Mouse (Mus musculus): Measurements from ENCODE around the gene Rpl6. TPM values are rescaled to one million over a fixed set of nuclear protein-coding genes. Genes with fewer than 3 reads are reported as not detected.
A peak's percentile ranks its signal among the peaks of the same experiment; 100 is the strongest.
"Not testable (repeated sequence)": the region's sequence is repeated elsewhere in the genome, so short reads cannot be mapped to it uniquely, and the experiment has no call there.

Rpl6 gene
- total and polyA plus RNA-seq, 2 experiments from 2014 or later = 343 to 359 TPM

DNA sequence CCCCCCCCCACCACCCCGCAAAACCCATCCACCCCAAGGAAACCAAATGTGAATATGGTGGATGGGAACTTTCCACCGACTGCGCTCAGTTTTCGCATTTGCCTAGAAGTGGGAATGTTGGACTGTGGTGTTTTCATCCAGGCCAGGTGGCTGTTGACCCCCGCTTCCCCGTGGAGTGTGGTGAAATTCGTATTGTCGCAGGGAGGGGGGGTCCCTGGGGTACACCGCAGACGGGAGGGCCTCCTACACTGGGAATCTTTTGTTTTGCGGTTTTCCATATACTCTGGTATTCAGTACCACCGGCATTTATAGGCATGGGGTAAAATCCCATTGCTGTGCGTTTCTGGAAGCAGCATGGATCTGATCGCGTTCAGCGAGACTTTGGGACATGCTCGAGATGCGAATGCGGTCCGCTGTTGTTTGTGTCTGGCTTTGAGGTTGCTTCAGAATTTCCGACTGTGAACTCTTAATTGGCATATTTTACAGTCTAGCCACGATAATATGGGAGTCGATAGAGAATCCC is 17.1 kb downstream of the Rpl6 start:
- Histone ChIP-seq H3K4me2 (ENCODE audit: low read depth, low read length) (peak overlapping the region; percentile 85), H3K27ac (peak overlapping the region; percentile 92), H3K9ac (replicated peaks; ENCODE audit: low read length) (peak overlapping the region; percentile 94), H3K4me1 (ENCODE audit: insufficient read depth, low read length) (0 out of 2 replicates have a peak, but pooled peaks cover 5% of the 10 kb centered on the region), H3K27me3 (ENCODE audit: insufficient read depth, low read length) (no peaks in the 10 kb centered on the region), H3K36me3 (ENCODE audit: insufficient read depth, low read length) (no peaks in the 10 kb centered on the region), H3K9me3 (ENCODE audit: low read length) (no peaks in the 10 kb centered on the region), H3K4me3 (ENCODE audit: low read length) (peak overlapping the region; percentile 98)
- DNase-seq (ENCODE audit: low spot score) (peak; percentile 43), ATAC-seq (peak; percentile 28; the same call in 1 of the 2 replicates)
- WGBS = 6% methylated on average over 23 of the region's 23 CpGs
- no peak for TF ChIP-seq CTCF (IDR thresholded peaks at IDR 0.05; ENCODE audit: low read depth)

DNA sequence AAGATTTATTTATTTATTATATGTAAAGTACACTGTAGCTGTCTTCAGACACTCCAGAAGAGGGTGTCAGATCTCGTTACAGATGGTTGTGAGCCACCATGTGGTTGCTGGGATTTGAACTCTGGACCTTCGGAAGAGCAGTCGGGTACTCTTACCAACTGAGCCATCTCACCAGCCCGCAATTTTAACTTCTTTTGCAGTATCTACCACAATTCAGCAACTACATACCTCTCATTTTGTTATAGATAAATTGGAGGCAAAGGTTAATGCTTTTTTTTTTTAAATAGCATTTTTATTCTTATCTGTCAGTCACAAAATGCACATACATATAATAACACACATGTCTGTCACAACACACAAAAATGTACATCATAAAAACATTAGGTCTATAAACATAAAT is 19.7 kb downstream of the Rpl6 start:
- WGBS = 89% methylated on average over 4 of the region's 4 CpGs
- not testable (repeated sequence) for H3K9me3 ChIP-seq (ENCODE audit: low read length); H3K4me3 ChIP-seq (ENCODE audit: low read length); ATAC-seq; DNase-seq (ENCODE audit: low spot score); H3K36me3 ChIP-seq (ENCODE audit: insufficient read depth, low read length); H3K4me2 ChIP-seq (ENCODE audit: low read depth, low read length); H3K27ac ChIP-seq; H3K9ac ChIP-seq (replicated peaks; ENCODE audit: low read length); H3K27me3 ChIP-seq (ENCODE audit: insufficient read depth, low read length); H3K4me1 ChIP-seq (ENCODE audit: insufficient read depth, low read length)

DNA sequence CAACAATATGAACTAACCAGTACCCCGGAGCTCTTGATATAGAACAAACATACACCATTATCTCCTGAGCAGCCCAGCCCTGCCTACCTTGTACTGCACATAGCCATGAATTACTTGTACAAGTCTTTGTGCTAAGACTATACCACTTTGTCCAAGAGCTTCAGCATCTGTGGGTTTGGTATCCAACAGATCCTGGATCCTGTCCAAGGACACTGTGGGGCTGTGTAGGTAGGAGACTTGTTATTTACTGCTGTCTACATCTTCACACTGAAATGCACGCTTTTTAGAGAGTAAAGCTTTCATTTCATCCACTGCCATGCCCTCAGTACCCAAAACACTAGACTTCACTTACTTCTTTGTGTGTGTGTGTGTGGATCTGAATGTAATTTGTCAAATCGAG is 20.6 kb downstream of the Rpl6 start:
- Histone ChIP-seq H3K27ac (no peak overlapping the region), H3K4me2 (ENCODE audit: low read depth, low read length) (no peak overlapping the region), H3K4me1 (ENCODE audit: insufficient read depth, low read length) (0 out of 2 replicates have a peak, but pooled peaks cover 5% of the 10 kb centered on the region), H3K9ac (replicated peaks; ENCODE audit: low read length) (no peak overlapping the region), H3K27me3 (ENCODE audit: insufficient read depth, low read length) (no peaks in the 10 kb centered on the region), H3K9me3 (ENCODE audit: low read length) (no peaks in the 10 kb centered on the region), H3K4me3 (ENCODE audit: low read length) (no peak overlapping the region), H3K36me3 (ENCODE audit: insufficient read depth, low read length) (no peaks in the 10 kb centered on the region)
- DNase-seq (ENCODE audit: low spot score) (no peak), ATAC-seq (no peak)
- WGBS = 73% methylated on average over 3 of the region's 3 CpGs
- no peak for TF ChIP-seq CTCF (IDR thresholded peaks at IDR 0.05; ENCODE audit: low read depth)

DNA sequence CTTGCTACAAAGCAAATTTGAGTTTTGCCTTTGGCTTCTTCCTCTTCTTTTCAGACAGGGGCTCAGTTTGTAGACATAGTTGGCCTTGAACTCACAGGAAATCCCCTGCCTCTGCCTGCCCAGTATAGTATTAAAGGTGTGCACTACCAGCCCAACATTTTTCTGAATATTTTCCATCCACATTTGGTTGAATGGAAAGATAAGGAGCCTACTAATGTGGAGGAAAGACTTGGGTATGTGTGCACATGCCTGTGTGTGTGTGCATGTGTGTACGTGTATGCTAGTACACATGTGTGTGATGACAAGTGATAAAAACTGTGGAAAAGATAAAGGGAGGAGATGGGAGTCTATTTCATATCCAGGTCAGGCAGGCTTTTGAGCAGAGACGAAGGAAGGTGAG is 21.6 kb downstream of the Rpl6 start:
- Histone ChIP-seq H3K27ac (no peak overlapping the region), H3K4me1 (ENCODE audit: insufficient read depth, low read length) (0 out of 2 replicates have a peak, but pooled peaks cover 5% of the 10 kb centered on the region), H3K4me2 (ENCODE audit: low read depth, low read length) (no peak overlapping the region), H3K9ac (replicated peaks; ENCODE audit: low read length) (no peak overlapping the region), H3K4me3 (ENCODE audit: low read length) (no peak overlapping the region), H3K36me3 (ENCODE audit: insufficient read depth, low read length) (no peaks in the 10 kb centered on the region), H3K9me3 (ENCODE audit: low read length) (no peaks in the 10 kb centered on the region), H3K27me3 (ENCODE audit: insufficient read depth, low read length) (no peaks in the 10 kb centered on the region)
- TF ChIP-seq CTCF (IDR thresholded peaks at IDR 0.05; ENCODE audit: low read depth) = no peak
- ATAC-seq (no peak), DNase-seq (ENCODE audit: low spot score) (no peak)
- WGBS = 84% methylated on average over 2 of the region's 2 CpGs

DNA sequence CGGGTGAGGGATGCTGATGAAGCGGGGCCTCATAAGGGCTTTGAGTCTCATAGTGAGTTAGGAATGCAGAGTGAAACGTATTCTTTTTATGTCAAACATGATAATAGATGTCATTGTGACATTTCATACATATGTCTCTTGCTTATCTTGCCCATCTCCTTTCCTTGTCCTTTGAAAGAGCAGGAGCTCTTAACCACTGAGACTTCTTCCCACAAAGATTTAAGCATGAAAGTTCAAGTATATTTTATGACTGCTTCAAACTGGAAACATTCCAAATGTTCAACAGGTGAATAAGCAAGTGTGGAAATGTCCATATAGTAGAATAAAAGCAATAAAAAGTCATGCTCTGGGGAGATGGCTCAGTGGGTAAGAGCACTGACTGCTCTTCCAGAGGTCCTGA is 22.1 kb downstream of the Rpl6 start:
- no peak for TF ChIP-seq CTCF (IDR thresholded peaks at IDR 0.05; ENCODE audit: low read depth)
- Histone ChIP-seq H3K36me3 (ENCODE audit: insufficient read depth, low read length) (no peaks in the 10 kb centered on the region), H3K4me2 (ENCODE audit: low read depth, low read length) (no peak overlapping the region), H3K27me3 (ENCODE audit: insufficient read depth, low read length) (no peaks in the 10 kb centered on the region), H3K4me3 (ENCODE audit: low read length) (no peak overlapping the region), H3K4me1 (ENCODE audit: insufficient read depth, low read length) (0 out of 2 replicates have a peak, but pooled peaks cover 5% of the 10 kb centered on the region), H3K9ac (replicated peaks; ENCODE audit: low read length) (no peak overlapping the region), H3K9me3 (ENCODE audit: low read length) (no peaks in the 10 kb centered on the region), H3K27ac (no peak overlapping the region)
- no peak for ATAC-seq
- DNase-seq (ENCODE audit: low spot score) = no peak
- WGBS = 37% methylated on average over 3 of the region's 3 CpGs

DNA sequence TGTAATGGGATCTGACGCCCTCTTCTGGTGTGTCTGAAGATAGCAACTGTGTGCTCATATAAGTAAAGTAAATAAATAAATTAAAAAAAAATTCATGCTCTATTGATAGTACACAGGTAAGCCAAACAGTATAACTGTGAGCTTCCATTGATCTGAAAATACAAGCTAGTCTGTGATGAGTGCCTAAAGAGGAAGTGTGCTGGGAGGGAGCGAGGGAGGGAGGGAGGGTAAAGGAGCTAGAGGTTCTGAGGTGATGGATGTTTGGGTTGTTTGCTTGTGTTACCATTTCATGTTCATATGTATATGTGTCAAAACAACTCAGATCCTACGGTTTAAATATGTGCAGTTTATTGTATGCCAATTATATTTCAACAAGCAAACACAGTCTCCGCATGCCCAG is 22.6 kb downstream of the Rpl6 start:
- TF ChIP-seq CTCF (IDR thresholded peaks at IDR 0.05; ENCODE audit: low read depth) = no peak
- Histone ChIP-seq H3K4me2 (ENCODE audit: low read depth, low read length) (no peak overlapping the region), H3K4me1 (ENCODE audit: insufficient read depth, low read length) (0 out of 2 replicates have a peak, but pooled peaks cover 5% of the 10 kb centered on the region), H3K27ac (no peak overlapping the region), H3K27me3 (ENCODE audit: insufficient read depth, low read length) (no peaks in the 10 kb centered on the region), H3K9me3 (ENCODE audit: low read length) (no peaks in the 10 kb centered on the region), H3K9ac (replicated peaks; ENCODE audit: low read length) (no peak overlapping the region), H3K36me3 (ENCODE audit: insufficient read depth, low read length) (no peaks in the 10 kb centered on the region), H3K4me3 (ENCODE audit: low read length) (no peak overlapping the region)
- 86% methylated on average over 4 of the region's 4 CpGs for WGBS
- ATAC-seq (no peak), DNase-seq (ENCODE audit: low spot score) (no peak)

DNA sequence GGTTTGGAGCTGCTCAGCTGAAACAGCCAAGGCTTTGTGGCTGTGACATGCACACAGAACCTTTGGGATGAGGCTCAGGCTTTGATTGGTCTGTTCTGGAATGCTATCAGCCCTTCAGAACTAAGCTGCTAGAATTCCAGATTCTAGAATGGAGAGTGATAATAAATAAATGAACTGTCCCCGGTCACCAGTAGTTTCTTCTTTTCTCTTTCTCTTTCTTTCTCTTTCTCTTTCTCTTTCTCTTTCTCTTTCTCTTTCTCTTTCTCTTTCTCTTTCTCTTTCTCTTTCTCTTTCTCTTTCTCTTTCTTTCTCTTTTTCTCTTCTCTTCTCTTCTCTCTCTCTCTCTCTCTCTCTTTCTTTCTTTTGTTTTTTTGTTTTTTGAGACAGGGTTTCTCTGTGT is 23.0 kb downstream of the Rpl6 start:
- not testable (repeated sequence) for H3K4me3 ChIP-seq (ENCODE audit: low read length); ATAC-seq; DNase-seq (ENCODE audit: low spot score); H3K4me1 ChIP-seq (ENCODE audit: insufficient read depth, low read length); H3K9ac ChIP-seq (replicated peaks; ENCODE audit: low read length); H3K9me3 ChIP-seq (ENCODE audit: low read length); H3K4me2 ChIP-seq (ENCODE audit: low read depth, low read length); H3K27me3 ChIP-seq (ENCODE audit: insufficient read depth, low read length); H3K36me3 ChIP-seq (ENCODE audit: insufficient read depth, low read length); H3K27ac ChIP-seq
- 88% methylated on average over 1 of the region's 1 CpGs for WGBS
